Mouse (Mus musculus) limb, embryonic 11.5 days (tissue): ENCODE measurements around the gene Mdfic. TPM values are rescaled to one million over a fixed set of nuclear protein-coding genes. Genes with fewer than 3 reads are reported as not detected.

Experiments
- ATAC-seq: fragments of 200-750 bp; cut with Nextera tagmentation; 2 replicates; pipeline ENCODE4 v1.8.0; 2017; ENCODE audit warnings: low read depth; ENCODE audit not compliant: insufficient number of reproducible peaks, low FRiP score, low TSS enrichment
- DNase-seq: peaks from one replicate; pipeline ENCODE4 v3.0.0-alpha.2; 2015; ENCODE audit warnings: low spot score
- H3K27ac ChIP-seq: fragments of 300-500 bp; sonication (generic); replicated peaks from 2 replicates; pipeline ENCODE4 v1.5.1; 2014; ENCODE audit warnings: low read depth, mild to moderate bottlenecking, low read length
- H3K27me3 ChIP-seq: fragments of 300-500 bp; sonication (generic); 2 replicates; pipeline ENCODE4 v1.6.1; 2014; ENCODE audit warnings: mild to moderate bottlenecking, low read length, mixed read lengths; ENCODE audit not compliant: control insufficient read depth, insufficient read depth
- H3K36me3 ChIP-seq: fragments of 300-500 bp; sonication (generic); 2 replicates; pipeline ENCODE4 v1.6.1; 2014; ENCODE audit warnings: mild to moderate bottlenecking, low read length, moderate library complexity, mixed read lengths; ENCODE audit not compliant: control insufficient read depth, insufficient read depth
- H3K4me1 ChIP-seq: fragments of 300-500 bp; sonication (generic); 2 replicates; pipeline ENCODE4 v1.6.1; 2014; ENCODE audit warnings: low read length, mixed read lengths; ENCODE audit not compliant: control insufficient read depth, insufficient read depth
- H3K4me2 ChIP-seq: fragments of 300-500 bp; sonication (generic); 2 replicates; pipeline ENCODE4 v1.6.1; 2014; ENCODE audit warnings: low read depth, mild to moderate bottlenecking, moderate library complexity; ENCODE audit not compliant: severe bottlenecking
- H3K4me3 ChIP-seq: fragments of 300-500 bp; sonication (generic); 2 replicates; pipeline ENCODE4 v1.5.1; 2014; ENCODE audit warnings: low read depth, low read length
- H3K9ac ChIP-seq: fragments of 300-500 bp; sonication (generic); 2 replicates; pipeline ENCODE4 v1.6.1; 2014; ENCODE audit warnings: mild to moderate bottlenecking, low read length
- H3K9me3 ChIP-seq: fragments of 300-500 bp; sonication (generic); 2 replicates; pipeline ENCODE4 v1.6.1; 2016; ENCODE audit warnings: low read length; ENCODE audit not compliant: control insufficient read depth
- WGBS: fragments of 180-500 bp; shearing (Covaris S2); extraction: QIAGEN DNeasy Blood & Tissue Kit; methylation state at CpG from one replicate; pipeline ENCODE4 v1.1.7; 2014; 5-methylcytosine and 5-hydroxymethylcytosine counted together
- polyA plus RNA-seq: library from polyadenylated mRNA; unstranded; fragments of >200 nt; fragmentation: Nextera tagmentation; extraction: Ambion mirVana; gene quantifications from 2 replicates; pipeline ENCODE4 v1.2.1, GENCODE M21; 2014

The Mdfic gene
- polyA plus RNA-seq, 1 experiment from 2014 or later: 5.1 TPM

DNA sequence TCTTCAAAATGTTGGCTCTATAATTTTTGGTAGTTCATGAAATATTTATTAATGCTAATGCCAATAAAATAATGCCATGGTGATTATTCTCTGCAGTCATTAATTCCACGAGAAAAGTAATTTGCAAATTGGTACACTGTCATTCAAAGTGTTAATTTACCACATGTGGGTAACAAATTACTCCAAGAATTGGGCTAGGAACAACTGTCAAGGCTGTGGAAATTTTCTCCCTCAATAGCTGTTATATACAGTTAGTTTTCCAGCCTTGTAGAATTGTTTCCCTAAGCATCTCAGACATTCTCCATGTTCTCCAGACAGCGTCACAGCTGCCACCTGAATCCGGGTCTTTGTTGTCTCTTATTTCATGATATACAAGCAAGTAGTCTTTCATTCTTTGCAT lies 117.2 kb downstream of the Mdfic start:
- WGBS: 86% methylated on average over 3 of the region's 3 CpGs

DNA sequence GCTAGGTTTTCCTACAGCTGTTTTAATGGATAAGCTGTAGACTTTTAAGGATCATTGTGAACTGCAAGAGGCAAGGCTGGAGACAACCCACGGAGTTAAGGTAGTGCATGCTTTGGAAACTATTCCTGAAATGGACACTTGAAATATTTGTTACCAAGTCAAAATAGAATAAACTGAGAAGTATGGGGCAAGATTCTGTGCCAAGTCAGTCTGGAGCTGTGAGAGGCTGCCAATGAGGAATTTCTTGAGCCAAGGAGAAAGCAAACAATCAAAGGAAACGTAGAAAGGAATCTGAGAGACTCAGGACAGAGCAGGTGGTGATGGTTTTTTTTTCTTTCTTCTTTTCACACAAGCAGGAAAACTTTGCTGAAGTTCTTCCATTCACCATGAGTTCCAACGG lies 119.4 kb downstream of the Mdfic start:
- no peaks in the 10 kb centered on the region for H3K27me3 ChIP-seq
- H3K4me1 ChIP-seq: no peaks in the 10 kb centered on the region
- no peak overlapping the region for H3K27ac ChIP-seq
- H3K9ac ChIP-seq: no peak overlapping the region
- no peaks in the 10 kb centered on the region for H3K36me3 ChIP-seq
- H3K4me3 ChIP-seq: no peak overlapping the region
- no peaks in the 10 kb centered on the region for H3K9me3 ChIP-seq
- ATAC-seq (no peak), DNase-seq (no peak)
- no peak overlapping the region for H3K4me2 ChIP-seq
- WGBS: 85% methylated on average over 3 of the region's 3 CpGs

More for the DNA sequence above, 117.2 kb downstream of the Mdfic start:
- Histone ChIP-seq H3K4me3 (no peak overlapping the region), H3K4me2 (no peak overlapping the region), H3K9me3 (no peaks in the 10 kb centered on the region), H3K4me1 (no peaks in the 10 kb centered on the region), H3K27me3 (no peaks in the 10 kb centered on the region), H3K27ac (no peak overlapping the region), H3K36me3 (no peaks in the 10 kb centered on the region), H3K9ac (no peak overlapping the region)
- ATAC-seq: no peak
- DNase-seq: no peak

DNA sequence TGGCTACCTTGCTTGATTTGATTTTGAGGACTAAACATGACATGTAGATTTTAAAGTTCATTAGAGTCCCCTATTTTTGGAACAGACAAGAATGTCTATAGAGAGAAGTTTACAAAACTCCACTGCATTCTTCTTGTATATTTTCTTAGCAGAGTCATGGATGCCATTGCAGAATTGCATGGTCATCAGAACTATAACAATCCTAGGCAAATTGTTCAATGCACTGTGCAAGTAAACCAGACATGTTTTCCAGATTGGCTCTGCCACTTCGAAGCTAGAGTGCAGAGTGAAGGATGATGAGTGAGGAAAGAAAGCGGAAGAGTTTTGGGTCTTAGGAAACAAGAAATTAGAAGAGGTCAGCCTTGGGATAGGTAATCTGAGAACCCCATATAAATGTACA lies 120.0 kb downstream of the Mdfic start:
- 89% methylated on average over 2 of the region's 2 CpGs for WGBS
- Histone ChIP-seq H3K27ac (no peak overlapping the region), H3K4me2 (no peak overlapping the region), H3K4me3 (no peak overlapping the region), H3K9me3 (no peaks in the 10 kb centered on the region), H3K9ac (no peak overlapping the region), H3K27me3 (no peaks in the 10 kb centered on the region), H3K4me1 (no peaks in the 10 kb centered on the region), H3K36me3 (no peaks in the 10 kb centered on the region)
- ATAC-seq (no peak), DNase-seq (no peak)

DNA sequence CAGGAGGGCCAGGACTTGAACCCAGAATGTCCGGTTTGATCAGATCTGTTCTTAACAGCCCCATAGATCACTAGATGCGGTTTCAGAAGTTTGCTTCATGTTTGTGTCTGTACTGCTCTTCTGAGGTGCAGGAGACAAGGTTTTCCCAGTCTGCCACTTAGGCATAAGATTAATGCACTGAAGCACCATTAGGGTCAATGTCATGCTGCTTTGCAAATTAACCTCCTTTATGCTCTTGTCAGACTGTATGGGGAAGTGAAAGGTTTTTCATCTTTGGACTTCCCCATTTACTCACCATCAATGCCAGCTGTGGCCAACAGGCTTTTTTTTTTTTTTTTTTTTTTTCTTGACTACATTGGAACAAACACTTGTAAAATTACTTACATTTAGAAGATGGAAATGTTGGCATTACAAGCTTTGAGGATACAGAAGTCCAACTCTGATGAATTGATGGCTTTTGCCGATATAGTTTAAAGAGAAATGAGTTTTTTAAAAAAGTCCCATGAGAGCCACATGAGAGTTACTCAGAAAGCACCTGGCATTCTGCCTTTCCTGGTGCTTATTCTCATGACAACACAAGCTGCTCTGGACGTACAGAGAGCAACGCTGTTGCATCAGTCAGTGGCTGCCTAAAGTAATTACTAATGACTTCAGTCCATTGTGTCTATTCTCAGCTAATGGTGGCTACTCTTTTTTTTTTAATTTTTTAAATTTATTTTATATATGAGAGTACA lies 121.2 kb downstream of the Mdfic start:
- no peak for DNase-seq
- no peak overlapping the region for H3K27ac ChIP-seq
- no peaks in the 10 kb centered on the region for H3K4me1 ChIP-seq
- no peak for ATAC-seq
- H3K4me2 ChIP-seq: no peak overlapping the region
- H3K9ac ChIP-seq: no peak overlapping the region
- H3K27me3 ChIP-seq: no peaks in the 10 kb centered on the region
- H3K4me3 ChIP-seq: no peak overlapping the region
- WGBS: 90% methylated on average over 5 of the region's 5 CpGs
- no peaks in the 10 kb centered on the region for H3K36me3 ChIP-seq
- no peaks in the 10 kb centered on the region for H3K9me3 ChIP-seq

DNA sequence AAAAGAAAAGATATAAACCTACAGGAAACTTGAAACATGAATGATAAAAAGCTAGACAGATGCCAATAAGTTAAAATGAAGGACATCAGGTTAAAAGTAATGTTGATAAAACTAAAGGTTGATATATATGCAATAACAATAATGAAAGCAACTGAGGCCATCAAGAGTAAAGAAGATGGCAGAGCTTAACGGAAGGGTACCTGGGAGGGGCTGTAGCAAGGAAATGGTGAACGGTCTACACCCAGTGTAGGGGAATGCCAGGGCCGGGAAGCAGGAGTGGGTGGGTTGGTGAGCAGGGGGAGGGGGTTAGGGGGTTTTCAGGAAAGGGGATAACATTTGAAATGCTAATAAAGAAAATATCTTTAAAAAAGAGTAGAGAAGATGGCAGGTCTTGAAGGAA lies 122.8 kb downstream of the Mdfic start:
- H3K9me3 ChIP-seq: no peaks in the 10 kb centered on the region
- 89% methylated on average over 3 of the region's 3 CpGs for WGBS
- ATAC-seq (no peak), DNase-seq (no peak)
- no peaks in the 10 kb centered on the region for H3K27me3 ChIP-seq
- no peaks in the 10 kb centered on the region for H3K36me3 ChIP-seq
- H3K9ac ChIP-seq: no peak overlapping the region
- no peaks in the 10 kb centered on the region for H3K4me1 ChIP-seq
- H3K4me3 ChIP-seq: no peak overlapping the region
- H3K4me2 ChIP-seq: no peak overlapping the region
- no peak overlapping the region for H3K27ac ChIP-seq

DNA sequence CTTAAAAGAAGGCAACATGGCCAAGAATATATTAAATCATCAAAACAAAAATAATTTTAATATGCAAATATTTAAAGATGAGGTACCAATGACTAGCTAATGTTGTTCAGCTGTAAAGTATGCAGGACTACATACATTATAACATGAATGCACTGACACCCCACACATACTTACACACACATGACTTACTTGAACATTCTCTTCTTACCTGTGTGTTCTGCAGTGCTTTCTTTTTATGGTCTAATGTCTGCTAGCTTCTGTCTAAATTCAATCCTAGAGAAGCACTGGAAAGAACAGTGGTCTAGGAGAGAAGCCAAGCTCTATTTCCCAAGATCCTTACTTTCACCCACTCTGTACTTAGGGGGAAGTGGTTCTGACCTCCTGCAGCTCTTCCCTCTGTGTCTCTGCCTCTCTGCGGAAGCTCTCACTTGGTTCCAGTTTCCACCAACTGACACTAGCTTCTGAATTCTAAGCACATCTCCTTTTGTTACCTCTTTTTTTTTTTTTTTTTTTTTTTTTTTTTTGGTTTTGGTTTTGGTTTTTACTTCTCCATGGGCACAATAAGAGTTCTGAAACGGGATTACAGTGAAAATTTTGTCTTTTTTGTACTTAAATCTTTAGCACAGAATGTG lies 125.4 kb downstream of the Mdfic start:
- H3K4me1 ChIP-seq: no peaks in the 10 kb centered on the region
- no peak for DNase-seq
- H3K36me3 ChIP-seq: no peaks in the 10 kb centered on the region
- no peak overlapping the region for H3K4me3 ChIP-seq
- H3K27me3 ChIP-seq: no peaks in the 10 kb centered on the region
- H3K9ac ChIP-seq: no peak overlapping the region
- no peak for ATAC-seq
- WGBS: 86% methylated on average over 2 of the region's 2 CpGs
- no peak overlapping the region for H3K27ac ChIP-seq
- no peaks in the 10 kb centered on the region for H3K9me3 ChIP-seq
- no peak overlapping the region for H3K4me2 ChIP-seq
